Mouse (Mus musculus) neural tube, embryonic 14.5 days (tissue): ENCODE data around the gene Otulinl. TPM values are rescaled to one million over a fixed set of nuclear protein-coding genes. Genes with fewer than 3 reads are reported as not detected.

Source experiments
- ATAC-seq: fragments of 200-750 bp; cut with Nextera tagmentation; 2 replicates; pipeline ENCODE4 v1.8.0; 2017; ENCODE audit warnings: low read depth, mild to moderate bottlenecking, moderate TSS enrichment, moderate library complexity
- H3K27ac ChIP-seq: fragments of 300-500 bp; sonication (generic); 2 replicates; pipeline ENCODE4 v1.5.1; 2014; ENCODE audit warnings: low read depth, mild to moderate bottlenecking, control low read depth, low read length, moderate library complexity, mixed read lengths
- H3K27me3 ChIP-seq: fragments of 300-500 bp; sonication (generic); 2 replicates; pipeline ENCODE4 v1.6.1; 2014; ENCODE audit warnings: low read length; ENCODE audit not compliant: control insufficient read depth, insufficient read depth
- H3K36me3 ChIP-seq: fragments of 300-500 bp; sonication (generic); 2 replicates; pipeline ENCODE4 v1.6.1; 2014; ENCODE audit warnings: low read length, mixed read lengths; ENCODE audit not compliant: control insufficient read depth, insufficient read depth
- H3K4me1 ChIP-seq: fragments of 300-500 bp; sonication (generic); 2 replicates; pipeline ENCODE4 v1.6.1; 2014; ENCODE audit warnings: low read length; ENCODE audit not compliant: control insufficient read depth, insufficient read depth
- H3K4me2 ChIP-seq: fragments of 300-500 bp; sonication (generic); 2 replicates; pipeline ENCODE4 v1.6.1; 2014; ENCODE audit warnings: mild to moderate bottlenecking, low read depth, low read length, control low read depth
- H3K4me3 ChIP-seq: fragments of 300-500 bp; sonication (generic); 2 replicates; pipeline ENCODE4 v1.5.1; 2014; ENCODE audit warnings: low read depth, low read length, control low read depth, mixed read lengths
- H3K9ac ChIP-seq: fragments of 300-500 bp; sonication (generic); replicated peaks from 2 replicates; pipeline ENCODE4 v1.6.1; 2014; ENCODE audit warnings: low read depth, mild to moderate bottlenecking, control low read depth, low read length, mixed read lengths
- H3K9me3 ChIP-seq: fragments of 300-500 bp; sonication (generic); 2 replicates; pipeline ENCODE4 v1.6.1; 2016; ENCODE audit warnings: low read length; ENCODE audit not compliant: control insufficient read depth
- WGBS: fragments of 180-500 bp; shearing (Covaris S2); extraction: QIAGEN DNeasy Blood & Tissue Kit; methylation state at CpG from one replicate; pipeline ENCODE4 v1.1.7; 2014; 5-methylcytosine and 5-hydroxymethylcytosine counted together
- polyA plus RNA-seq: library from polyadenylated mRNA; unstranded; fragments of >200 nt; fragmentation: Nextera tagmentation; extraction: Ambion mirVana; gene quantifications from 2 replicates; pipeline ENCODE4 v1.2.1, GENCODE M21; 2014

Gene Otulinl
- polyA plus RNA-seq, 1 experiment from 2014 or later, result 11.2 TPM

- Histone ChIP-seq H3K4me2 (no peak overlapping the region), H3K4me3 (no peak overlapping the region), H3K36me3 (no peaks in the 10 kb centered on the region), H3K27me3 (no peaks in the 10 kb centered on the region), H3K4me1 (no peaks in the 10 kb centered on the region), H3K27ac (no peak overlapping the region), H3K9me3 (no peaks in the 10 kb centered on the region), H3K9ac (no peak overlapping the region)
- no peak for ATAC-seq
- 97% methylated on average over 6 of the region's 6 CpGs for WGBS
These were observed 8.2 kb downstream of the Otulinl start for GRCm38 (mm10) chr15:27673151-27673550.

GRCm38 (mm10) chr15:27672259-27672658 lies 9.1 kb downstream of the Otulinl start:
- Histone ChIP-seq H3K4me3 (no peak overlapping the region), H3K27ac (no peak overlapping the region), H3K9me3 (no peaks in the 10 kb centered on the region), H3K27me3 (no peaks in the 10 kb centered on the region), H3K4me2 (no peak overlapping the region), H3K36me3 (no peaks in the 10 kb centered on the region), H3K4me1 (no peaks in the 10 kb centered on the region), H3K9ac (no peak overlapping the region)
- no peak for ATAC-seq
- WGBS, result 69% methylated on average over 8 of the region's 8 CpGs

GRCm38 (mm10) chr15:27671612-27672245 lies 9.7 kb downstream of the Otulinl start:
- WGBS, result 87% methylated on average over 10 of the region's 10 CpGs
- Histone ChIP-seq H3K36me3 (no peaks in the 10 kb centered on the region), H3K4me1 (no peaks in the 10 kb centered on the region), H3K27me3 (no peaks in the 10 kb centered on the region), H3K4me3 (no peak overlapping the region), H3K9me3 (no peaks in the 10 kb centered on the region), H3K4me2 (no peak overlapping the region), H3K27ac (no peak overlapping the region), H3K9ac (no peak overlapping the region)
- ATAC-seq, result no peak

- WGBS, result 73% methylated on average over 8 of the region's 8 CpGs
These were observed 10.7 kb downstream of the Otulinl start for GRCm38 (mm10) chr15:27670708-27671107.

GRCm38 (mm10) chr15:27669931-27670411 lies 11.4 kb downstream of the Otulinl start:
- Histone ChIP-seq H3K4me1 (no peaks in the 10 kb centered on the region), H3K27me3 (no peaks in the 10 kb centered on the region), H3K27ac (no peak overlapping the region), H3K4me2 (no peak overlapping the region), H3K9ac (no peak overlapping the region), H3K36me3 (no peaks in the 10 kb centered on the region), H3K4me3 (no peak overlapping the region), H3K9me3 (no peaks in the 10 kb centered on the region)
- WGBS, result 91% methylated on average over 12 of the region's 12 CpGs
- ATAC-seq, result no peak

More at GRCm38 (mm10) chr15:27670708-27671107, 10.7 kb downstream of the Otulinl start:
- Histone ChIP-seq H3K9ac (no peak overlapping the region), H3K36me3 (no peaks in the 10 kb centered on the region), H3K4me3 (no peak overlapping the region), H3K4me1 (no peaks in the 10 kb centered on the region), H3K4me2 (no peak overlapping the region), H3K9me3 (no peaks in the 10 kb centered on the region), H3K27ac (no peak overlapping the region), H3K27me3 (no peaks in the 10 kb centered on the region)
- ATAC-seq, result no peak

GRCm38 (mm10) chr15:27669276-27669675 lies 12.1 kb downstream of the Otulinl start:
- 78% methylated on average over 4 of the region's 4 CpGs for WGBS
- Histone ChIP-seq H3K9ac (no peak overlapping the region), H3K36me3 (no peaks in the 10 kb centered on the region), H3K4me3 (no peak overlapping the region), H3K27ac (no peak overlapping the region), H3K9me3 (no peaks in the 10 kb centered on the region), H3K4me1 (no peaks in the 10 kb centered on the region), H3K27me3 (no peaks in the 10 kb centered on the region), H3K4me2 (no peak overlapping the region)
- no peak for ATAC-seq

GRCm38 (mm10) chr15:27668557-27668956 lies 12.8 kb downstream of the Otulinl start:
- no peak overlapping the region for H3K9ac ChIP-seq
- no peak overlapping the region for H3K4me3 ChIP-seq
- WGBS, result 90% methylated on average over 7 of the region's 7 CpGs
- H3K4me1 ChIP-seq, result no peaks in the 10 kb centered on the region
- H3K36me3 ChIP-seq, result no peaks in the 10 kb centered on the region
- no peaks in the 10 kb centered on the region for H3K9me3 ChIP-seq
- H3K27me3 ChIP-seq, result no peaks in the 10 kb centered on the region
- no peak overlapping the region for H3K27ac ChIP-seq
- ATAC-seq, result no peak
- no peak overlapping the region for H3K4me2 ChIP-seq

GRCm38 (mm10) chr15:27668001-27668461 lies 13.3 kb downstream of the Otulinl start:
- Histone ChIP-seq H3K4me3 (no peak overlapping the region), H3K27ac (no peak overlapping the region), H3K36me3 (no peaks in the 10 kb centered on the region), H3K4me2 (no peak overlapping the region), H3K9me3 (no peaks in the 10 kb centered on the region), H3K27me3 (no peaks in the 10 kb centered on the region), H3K4me1 (no peaks in the 10 kb centered on the region), H3K9ac (no peak overlapping the region)
- no peak for ATAC-seq
- WGBS, result 90% methylated on average over 9 of the region's 9 CpGs

- no peak overlapping the region for H3K4me3 ChIP-seq
- WGBS, result 75% methylated on average over 9 of the region's 9 CpGs
- no peak overlapping the region for H3K9ac ChIP-seq
- H3K27ac ChIP-seq, result no peak overlapping the region
- no peak overlapping the region for H3K4me2 ChIP-seq
- H3K27me3 ChIP-seq, result no peaks in the 10 kb centered on the region
- no peaks in the 10 kb centered on the region for H3K36me3 ChIP-seq
- no peaks in the 10 kb centered on the region for H3K9me3 ChIP-seq
- no peak for ATAC-seq
- no peaks in the 10 kb centered on the region for H3K4me1 ChIP-seq
These were observed 14.4 kb downstream of the Otulinl start for GRCm38 (mm10) chr15:27666911-27667539.
